Mouse (Mus musculus) stomach, embryonic 14.5 days (tissue): Measurements from ENCODE around the gene Snx13. TPM values are rescaled to one million over a fixed set of nuclear protein-coding genes. Genes with fewer than 3 reads are reported as not detected.

ENCODE experiments used
- ATAC-seq: fragments of 200-750 bp; cut with Nextera tagmentation; 2 replicates; pipeline ENCODE4 v1.8.0; 2017; ENCODE audit warnings: low read depth, moderate TSS enrichment; ENCODE audit not compliant: insufficient number of reproducible peaks, insufficient read depth, low FRiP score
- H3K27ac ChIP-seq: fragments of 300-500 bp; sonication (generic); 2 replicates; pipeline ENCODE4 v1.5.1; 2014; ENCODE audit warnings: mild to moderate bottlenecking, low read length, moderate library complexity, mixed read lengths
- H3K27me3 ChIP-seq: fragments of 300-500 bp; sonication (generic); 2 replicates; pipeline ENCODE4 v1.6.1; 2014; ENCODE audit warnings: low read length, control low read depth, mixed read lengths; ENCODE audit not compliant: control insufficient read depth, insufficient read depth
- H3K36me3 ChIP-seq: fragments of 300-500 bp; sonication (generic); 2 replicates; pipeline ENCODE4 v1.6.1; 2014; ENCODE audit warnings: mild to moderate bottlenecking, control low read depth, low read length, moderate library complexity, mixed read lengths; ENCODE audit not compliant: control insufficient read depth, insufficient read depth
- H3K4me1 ChIP-seq: fragments of 300-500 bp; sonication (generic); 2 replicates; pipeline ENCODE4 v1.6.1; 2014; ENCODE audit warnings: low read length, control low read depth, mixed read lengths; ENCODE audit not compliant: control insufficient read depth, insufficient read depth
- H3K4me2 ChIP-seq: fragments of 300-500 bp; sonication (generic); replicated peaks from 2 replicates; pipeline ENCODE4 v1.6.1; 2014; ENCODE audit warnings: low read depth, low read length, control low read depth
- H3K4me3 ChIP-seq: fragments of 300-500 bp; sonication (generic); 2 replicates; pipeline ENCODE4 v1.5.1; 2014; ENCODE audit warnings: low read depth, low read length, control low read depth
- H3K9ac ChIP-seq: fragments of 300-500 bp; sonication (generic); replicated peaks from 2 replicates; pipeline ENCODE4 v1.6.1; 2014; ENCODE audit warnings: low read depth, mild to moderate bottlenecking, control low read depth, low read length, moderate library complexity, mixed read lengths
- H3K9me3 ChIP-seq: fragments of 300-500 bp; sonication (generic); 2 replicates; pipeline ENCODE4 v1.6.1; 2016; ENCODE audit warnings: low read depth, low read length, control low read depth; ENCODE audit not compliant: control insufficient read depth
- WGBS: fragments of 180-500 bp; shearing (Covaris S2); extraction: QIAGEN DNeasy Blood & Tissue Kit; methylation state at CpG from one replicate; pipeline ENCODE4 v1.1.7; 2014; 5-methylcytosine and 5-hydroxymethylcytosine counted together
- polyA plus RNA-seq: library from polyadenylated mRNA; unstranded; fragments of >200 nt; fragmentation: Nextera tagmentation; extraction: Ambion mirVana; gene quantifications from 2 replicates; pipeline ENCODE4 v1.2.1, GENCODE M21; 2014

Snx13 gene
- polyA plus RNA-seq, 1 experiment from 2014 or later, result 24.8 TPM

DNA sequence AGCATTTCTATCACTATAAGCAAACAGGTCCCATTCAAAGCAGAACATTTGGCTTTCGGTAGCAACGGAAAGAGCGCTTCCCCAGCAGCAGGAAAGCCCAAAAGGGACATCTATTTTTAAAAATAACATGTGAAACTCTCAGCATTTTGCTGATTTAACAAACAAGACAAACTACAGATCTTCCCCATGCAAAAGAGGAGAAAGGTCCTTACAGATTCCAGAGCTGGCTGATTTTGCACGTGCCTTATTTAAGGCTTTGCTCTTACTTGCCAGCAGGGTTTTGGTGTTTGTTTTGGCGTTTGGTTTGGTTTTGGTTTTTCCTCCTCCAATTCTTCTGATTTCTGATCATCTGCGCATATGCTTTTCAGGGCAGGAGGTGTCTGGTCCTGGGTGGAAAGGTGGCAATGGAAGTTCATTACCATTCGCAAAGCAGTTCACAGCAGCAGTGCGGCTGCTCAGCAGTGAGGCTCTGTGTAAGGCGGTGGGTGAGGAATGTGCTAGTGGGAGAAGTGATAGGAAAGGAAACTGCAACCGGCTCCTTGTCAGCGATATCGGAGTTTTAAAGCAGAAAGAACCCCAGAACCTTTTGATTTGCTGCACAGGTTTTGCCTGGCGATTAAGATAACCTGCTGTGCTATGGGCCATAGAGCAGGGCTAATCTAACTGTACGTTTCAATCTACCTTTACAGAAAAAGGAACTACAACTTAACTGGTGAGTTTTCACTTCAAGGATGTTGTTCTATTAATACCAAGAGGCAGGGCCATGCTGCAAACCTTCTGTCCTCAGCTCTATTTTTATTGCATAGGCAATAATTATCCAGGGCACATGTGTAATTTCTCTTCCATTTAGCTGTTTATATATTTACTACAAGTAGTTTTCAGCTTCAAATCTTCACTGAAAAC, 8.1 kb upstream of the Snx13 start:
- H3K27ac ChIP-seq, result no peak overlapping the region

GRCm38 (mm10) chr12:35039571-35039936, 7.4 kb upstream of the Snx13 start:
- no peak for ATAC-seq
- H3K4me2 ChIP-seq, result no peak overlapping the region
- WGBS, result 62% methylated on average over 5 of the region's 5 CpGs

More for the DNA sequence above, 8.1 kb upstream of the Snx13 start:
- H3K27me3 ChIP-seq, result no peaks in the 10 kb centered on the region
- no peaks in the 10 kb centered on the region for H3K9me3 ChIP-seq
- H3K4me3 ChIP-seq, result peak overlapping the region; percentile 4; the same call in 1 of the 2 replicates
- WGBS, result 18% methylated on average over 14 of the region's 14 CpGs
- H3K4me2 ChIP-seq, result peak overlapping the region; percentile 30
- H3K36me3 ChIP-seq, result no peaks in the 10 kb centered on the region
- H3K9ac ChIP-seq, result no peak overlapping the region; the same call in 1 of the 2 replicates
- H3K4me1 ChIP-seq, result no peaks in the 10 kb centered on the region
- ATAC-seq, result no peak

DNA sequence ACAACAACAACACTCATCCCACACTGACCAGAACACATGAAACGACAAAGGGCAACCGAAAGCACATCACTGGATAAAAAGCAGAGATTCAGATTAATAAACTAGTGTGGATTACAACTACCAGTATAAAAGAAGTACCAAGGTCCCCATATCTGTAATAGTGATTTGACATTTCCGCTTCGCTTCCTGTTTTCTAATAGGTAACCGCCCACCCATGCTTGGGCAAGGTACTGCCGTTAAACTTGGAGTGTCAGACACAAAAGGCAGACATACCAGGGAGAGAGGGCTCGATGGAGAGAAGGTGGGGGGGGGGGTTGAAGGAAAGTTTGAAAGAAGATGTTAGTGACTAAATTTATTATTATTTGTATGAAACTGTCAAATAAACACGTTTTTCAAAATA, 5.0 kb upstream of the Snx13 start:
- no peak for ATAC-seq
- Histone ChIP-seq H3K9me3 (no peaks in the 10 kb centered on the region), H3K36me3 (no peaks in the 10 kb centered on the region), H3K4me3 (no peak overlapping the region), H3K9ac (no peak overlapping the region), H3K4me1 (no peaks in the 10 kb centered on the region), H3K27ac (no peak overlapping the region), H3K4me2 (no peak overlapping the region), H3K27me3 (no peaks in the 10 kb centered on the region)
- 81% methylated on average over 8 of the region's 8 CpGs for WGBS

More at GRCm38 (mm10) chr12:35039571-35039936, 7.4 kb upstream of the Snx13 start:
- H3K4me1 ChIP-seq, result no peaks in the 10 kb centered on the region
- H3K9ac ChIP-seq, result no peak overlapping the region
- no peaks in the 10 kb centered on the region for H3K27me3 ChIP-seq
- H3K9me3 ChIP-seq, result no peaks in the 10 kb centered on the region
- H3K36me3 ChIP-seq, result no peaks in the 10 kb centered on the region
- H3K4me3 ChIP-seq, result no peak overlapping the region
- H3K27ac ChIP-seq, result no peak overlapping the region

DNA sequence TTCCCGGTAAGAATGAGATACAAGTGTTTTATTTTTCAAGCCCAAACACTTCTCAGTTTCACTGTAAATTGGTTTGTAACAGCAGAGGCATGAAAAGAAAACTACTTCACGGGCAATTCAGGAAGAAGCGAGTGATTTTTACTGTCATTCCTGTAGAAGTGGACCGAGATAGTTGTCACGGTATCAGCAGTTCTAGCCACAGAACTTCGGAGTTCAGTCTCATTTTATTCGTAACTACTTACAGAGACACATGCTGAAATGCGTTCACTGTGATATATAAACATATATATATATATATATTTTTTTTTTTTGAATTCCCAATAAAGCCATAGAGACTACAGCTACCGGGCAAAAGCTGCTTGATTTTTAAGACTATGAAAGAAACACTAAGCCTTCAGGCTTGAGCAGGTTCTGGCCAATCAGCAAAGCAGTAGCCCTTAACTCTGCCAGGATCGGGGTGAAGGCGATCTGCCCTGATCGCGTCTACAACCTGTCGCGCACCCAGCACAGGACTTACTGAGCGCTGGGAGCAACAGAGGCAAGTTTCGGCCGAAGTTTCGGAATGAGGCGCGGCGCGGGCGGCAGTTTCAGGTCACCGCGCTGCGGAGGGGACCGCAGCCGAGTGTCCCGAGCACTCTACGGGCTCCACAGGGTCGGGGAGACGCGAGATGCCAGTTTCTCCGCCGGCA, 532 bp upstream of the Snx13 start:
- Histone ChIP-seq H3K4me2 (peak overlapping the region; percentile 55), H3K9ac (peak overlapping the region; percentile 84), H3K27me3 (no peaks in the 10 kb centered on the region), H3K4me1 (peaks cover 9% of the 10 kb centered on the region), H3K27ac (peak overlapping the region; percentile 90), H3K9me3 (no peaks in the 10 kb centered on the region), H3K36me3 (no peaks in the 10 kb centered on the region), H3K4me3 (peak overlapping the region; percentile 91)
- ATAC-seq, result peak; percentile 74
- under 1% methylated on average over 36 of the region's 36 CpGs for WGBS

DNA sequence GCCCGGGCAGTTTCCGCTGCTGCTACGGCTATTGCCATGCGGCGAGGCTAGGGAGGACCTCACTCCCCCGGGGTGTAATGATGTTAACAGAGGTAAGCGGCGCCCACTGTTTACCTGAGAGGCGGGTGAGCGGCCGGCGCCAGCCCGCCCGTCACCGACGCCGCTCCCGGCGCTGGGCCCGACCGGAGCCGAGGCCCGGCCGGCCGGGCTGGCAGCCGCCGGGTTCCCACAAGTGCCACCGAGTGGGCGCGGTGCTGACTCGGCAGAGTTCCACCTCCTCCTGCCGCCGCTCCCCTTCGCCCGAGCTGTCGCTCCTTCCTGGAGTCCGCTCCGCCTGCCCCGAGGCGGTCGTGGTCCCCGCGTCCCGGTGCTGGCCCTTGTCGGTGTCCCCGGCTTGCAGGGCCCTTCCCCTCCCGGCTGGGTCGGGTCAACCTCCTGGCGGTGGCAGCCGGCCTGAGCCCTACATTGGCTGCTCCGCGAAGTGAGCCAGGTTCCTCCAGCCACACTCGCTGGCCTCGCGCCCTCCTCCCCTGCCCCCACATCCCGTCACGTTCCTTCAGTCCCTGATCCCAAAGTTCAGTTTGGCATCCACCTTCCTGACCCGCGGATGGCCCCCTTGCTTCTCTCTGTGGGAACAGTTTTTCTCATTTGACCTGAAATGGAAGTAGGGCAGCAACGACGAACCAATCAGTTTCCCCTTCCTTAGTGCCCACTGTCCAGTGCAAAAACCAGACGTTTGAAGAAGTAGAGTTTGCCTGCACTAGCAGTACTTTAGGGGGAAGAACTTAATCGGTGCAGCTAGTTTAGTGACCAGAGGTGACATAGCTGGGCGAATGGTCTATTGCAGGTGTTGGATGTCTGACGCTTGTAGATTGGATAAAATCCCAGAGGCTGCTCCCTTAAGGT, 587 bp downstream of the Snx13 start:
- peak overlapping the region; percentile 90 for H3K27ac ChIP-seq
- peak overlapping the region; percentile 91 for H3K4me3 ChIP-seq
- under 1% methylated on average over 63 of the region's 65 CpGs for WGBS
- peak overlapping the region; percentile 84 for H3K9ac ChIP-seq
- no peaks in the 10 kb centered on the region for H3K36me3 ChIP-seq
- ATAC-seq, result peak; percentile 77
- peak overlapping the region; percentile 65 for H3K4me2 ChIP-seq
- peaks cover 9% of the 10 kb centered on the region for H3K4me1 ChIP-seq
- no peaks in the 10 kb centered on the region for H3K27me3 ChIP-seq
- H3K9me3 ChIP-seq, result no peaks in the 10 kb centered on the region

DNA sequence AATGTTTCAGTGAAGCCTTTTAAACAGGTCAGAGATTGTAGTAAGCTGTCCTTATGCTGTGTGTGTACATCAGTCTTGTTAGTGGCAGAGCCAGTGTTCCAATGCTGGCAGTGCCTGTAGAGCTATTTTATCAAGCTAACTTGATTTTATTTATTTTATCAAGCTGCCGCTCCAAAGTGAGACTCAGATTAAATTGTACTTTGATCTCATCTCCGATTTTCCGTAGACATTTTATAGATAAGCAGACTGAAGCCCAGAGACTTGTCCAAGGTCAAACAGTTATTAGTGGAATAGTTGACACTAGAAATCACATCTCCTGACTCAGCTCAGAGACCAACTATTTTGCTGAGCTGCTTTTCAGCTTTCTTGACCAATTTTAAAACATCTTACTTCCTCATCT, 1.9 kb downstream of the Snx13 start:
- H3K9me3 ChIP-seq, result no peaks in the 10 kb centered on the region
- no peak overlapping the region for H3K4me2 ChIP-seq
- H3K36me3 ChIP-seq, result no peaks in the 10 kb centered on the region
- peaks cover 9% of the 10 kb centered on the region for H3K4me1 ChIP-seq
- no peak for ATAC-seq
- H3K9ac ChIP-seq, result no peak overlapping the region
- WGBS, result 66% methylated on average over 3 of the region's 3 CpGs
- H3K4me3 ChIP-seq, result no peak overlapping the region
- H3K27ac ChIP-seq, result no peak overlapping the region
- no peaks in the 10 kb centered on the region for H3K27me3 ChIP-seq

DNA sequence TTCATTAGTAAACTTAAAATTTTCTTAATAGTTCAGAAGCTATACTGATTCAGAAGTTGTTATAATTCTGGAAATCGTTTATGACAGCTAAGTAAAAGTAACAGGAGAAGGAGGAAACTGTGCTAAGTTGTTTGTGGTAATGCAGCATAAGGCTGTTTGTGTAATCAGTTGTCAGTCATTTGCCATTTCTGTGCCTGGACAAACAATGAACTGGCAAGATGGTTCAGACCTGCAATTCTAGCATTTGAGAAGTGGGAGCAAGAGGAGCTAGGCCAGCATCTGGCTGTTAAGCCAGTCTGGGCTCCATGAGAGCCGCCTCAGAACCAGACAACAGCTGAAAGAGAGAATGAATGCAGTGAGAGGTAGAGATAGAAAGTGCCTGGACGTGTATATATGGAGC, 3.5 kb downstream of the Snx13 start:
- no peak overlapping the region for H3K4me3 ChIP-seq
- 64% methylated on average over 3 of the region's 3 CpGs for whole genome bisulfite sequencing
- peaks cover 12% of the 10 kb centered on the region for H3K4me1 ChIP-seq
- H3K27me3 ChIP-seq, result no peaks in the 10 kb centered on the region
- no peaks in the 10 kb centered on the region for H3K9me3 ChIP-seq
- H3K4me2 ChIP-seq, result no peak overlapping the region
- no peak overlapping the region for H3K9ac ChIP-seq
- no peak overlapping the region for H3K27ac ChIP-seq
- H3K36me3 ChIP-seq, result no peaks in the 10 kb centered on the region
- no peak for ATAC-seq
